Mouse (Mus musculus): Measurements from ENCODE around the gene Fto. TPM values are rescaled to one million over a fixed set of nuclear protein-coding genes. Genes with fewer than 3 reads are reported as not detected.

The Fto gene
- total RNA-seq, 2 experiments from 2014 or later = 149 to 152 TPM

- DNase-seq (ENCODE audit: low spot score in 2 of 2) = no peak
Observed at GRCm38 (mm10) chr8:91494501-91495259, 181.4 kb downstream of the Fto start.

GRCm38 (mm10) chr8:91495260-91495601 lies 181.9 kb downstream of the Fto start:
- DNase-seq (ENCODE audit: low spot score in 2 of 2) = no peak

GRCm38 (mm10) chr8:91496000-91496399 lies 182.7 kb downstream of the Fto start:
- DNase-seq (ENCODE audit: low spot score in 2 of 2) = no peak

GRCm38 (mm10) chr8:91496936-91497335 lies 183.6 kb downstream of the Fto start:
- no peak for DNase-seq (ENCODE audit: low spot score in 2 of 2)

- DNase-seq (ENCODE audit: low spot score in 2 of 2) = no peak
Observed at GRCm38 (mm10) chr8:91498611-91499010, 185.3 kb downstream of the Fto start.

GRCm38 (mm10) chr8:91499303-91499702 lies 186.0 kb downstream of the Fto start:
- DNase-seq (ENCODE audit: low spot score in 2 of 2) = no peak

GRCm38 (mm10) chr8:91501960-91502600 lies 188.8 kb downstream of the Fto start:
- DNase-seq (ENCODE audit: low spot score in 2 of 2) = no peak

GRCm38 (mm10) chr8:91502791-91503190 lies 189.5 kb downstream of the Fto start:
- DNase-seq (ENCODE audit: low spot score in 2 of 2) = no peak

GRCm38 (mm10) chr8:91504360-91504759 lies 191.0 kb downstream of the Fto start:
- no peak for DNase-seq (ENCODE audit: low spot score in 2 of 2)

- DNase-seq (ENCODE audit: low spot score in 2 of 2) = peak in 1 of 2 experiments; percentile 20
Observed at GRCm38 (mm10) chr8:91504891-91505290, 191.6 kb downstream of the Fto start.

GRCm38 (mm10) chr8:91505411-91505954 lies 192.2 kb downstream of the Fto start:
- DNase-seq (ENCODE audit: low spot score in 2 of 2) = no peak

GRCm38 (mm10) chr8:91505997-91506672 lies 192.8 kb downstream of the Fto start:
- no peak for DNase-seq (ENCODE audit: low spot score in 2 of 2)

GRCm38 (mm10) chr8:91506682-91507257 lies 193.4 kb downstream of the Fto start:
- no peak for DNase-seq (ENCODE audit: low spot score in 2 of 2)

GRCm38 (mm10) chr8:91507681-91508097 lies 194.4 kb downstream of the Fto start:
- DNase-seq (ENCODE audit: low spot score in 2 of 2) = no peak

- no peak for DNase-seq (ENCODE audit: low spot score in 2 of 2)
Observed at GRCm38 (mm10) chr8:91508284-91508683, 195.0 kb downstream of the Fto start.

- DNase-seq (ENCODE audit: low spot score in 2 of 2) = no peak
Observed at GRCm38 (mm10) chr8:91509206-91509899, 196.0 kb downstream of the Fto start.

GRCm38 (mm10) chr8:91509900-91510260 lies 196.6 kb downstream of the Fto start:
- no peak for DNase-seq (ENCODE audit: low spot score in 2 of 2)

GRCm38 (mm10) chr8:91510716-91511115 lies 197.4 kb downstream of the Fto start:
- DNase-seq (ENCODE audit: low spot score in 2 of 2) = peak in 1 of 2 experiments; percentile 20

GRCm38 (mm10) chr8:91511943-91512342 lies 198.6 kb downstream of the Fto start:
- no peak for DNase-seq (ENCODE audit: low spot score in 2 of 2)

GRCm38 (mm10) chr8:91514752-91515478 lies 201.6 kb downstream of the Fto start:
- DNase-seq (ENCODE audit: low spot score in 2 of 2) = no peak

Data from layer of hippocampus, adult 18-20 months (tissue).